Comparison of ENCODE assay signal across 14 mouse cellular contexts in the genomic region with DNA sequence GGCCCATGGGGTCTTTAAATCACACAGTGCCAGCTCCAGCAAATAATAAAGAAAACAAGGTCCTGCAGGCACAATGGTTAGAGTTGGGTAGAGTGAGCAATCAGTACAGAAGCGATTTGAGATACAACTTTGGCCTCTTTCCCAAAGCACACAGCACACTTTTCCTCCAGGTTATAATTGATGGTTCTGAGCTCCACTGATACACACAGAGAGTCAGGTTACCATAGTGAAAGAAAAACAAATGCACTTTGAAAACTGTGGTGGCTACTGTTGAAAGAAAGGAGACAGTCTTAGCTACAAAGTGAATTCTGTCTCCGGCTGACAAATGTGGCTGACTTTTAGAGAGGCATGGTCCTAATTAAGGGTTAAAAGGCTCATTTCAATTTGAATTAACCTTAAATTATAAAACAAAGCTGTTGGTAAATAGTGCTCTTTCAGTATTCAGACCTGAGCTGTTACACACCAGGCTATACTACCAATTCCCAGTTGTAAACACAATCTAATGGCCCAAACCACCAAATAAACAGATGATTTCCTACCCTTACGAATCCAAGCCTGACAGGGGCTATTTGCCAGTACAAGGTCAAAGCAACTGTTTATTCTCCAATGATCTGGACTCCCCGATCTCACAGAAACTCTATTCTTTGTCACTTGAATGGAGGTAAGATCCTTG.
A peak's percentile ranks its signal among the peaks of the same experiment; 100 is the strongest.
DNase-seq lines count a peak whose midpoint lies in the region; ATAC-seq and TF ChIP-seq lines count a peak whose summit lies in the region.
"Had no signal": no experiment of that assay in that cellular context is flagged by ENCODE, and none has a peak within 500 bp of the region (broad histone marks: within the 10 kb centered on the region; RNA-seq: fewer than 3 reads in every experiment).

No protein-coding gene starts in this region.

- no peaks in the 10 kb centered on the region for H3K27me3 ChIP-seq in lung, embryonic 14.5 days (ENCODE audit: insufficient read depth, low read length)
- H3K27me3 ChIP-seq in forebrain, postnatal 0 days (ENCODE audit: insufficient read depth, low read length), result no peaks in the 10 kb centered on the region

- H3K4me2 ChIP-seq in lung, embryonic 14.5 days, result no peak overlapping the region
- H3K4me2 ChIP-seq in forebrain, postnatal 0 days (ENCODE audit: low read depth), result no peak overlapping the region

- H3K9me3 ChIP-seq in lung, embryonic 14.5 days (ENCODE audit: low read depth, low read length), result no peaks in the 10 kb centered on the region
- no peaks in the 10 kb centered on the region for H3K9me3 ChIP-seq in forebrain, postnatal 0 days (ENCODE audit: low read length)

- no peak overlapping the region for H3K9ac ChIP-seq in lung, embryonic 14.5 days
- no peak overlapping the region for H3K9ac ChIP-seq in forebrain, postnatal 0 days

- ATAC-seq in lung, embryonic 14.5 days (ENCODE audit: insufficient read depth), result peak; percentile 21; the same call in 1 of the 2 replicates
- 0 out of 2 replicates have a peak, but pooled peaks have one; percentile 40 for ATAC-seq in forebrain, postnatal 0 days
- no peak for ATAC-seq in monocyte, adult 5-6 weeks (replicated peaks; ENCODE audit: insufficient number of reproducible peaks, low FRiP score, low TSS enrichment, poor library complexity, severe bottlenecking)
- ATAC-seq: activated CD4-positive, CD25-positive, alpha-beta regulatory T cell, adult 4 months had no signal

- TF ChIP-seq POLR2A in lung, adult 2 months (IDR thresholded peaks at IDR 0.05; ENCODE audit: borderline replicate concordance, extremely low read depth, low read depth, low read length), result no peak

- DNase-seq in lung, embryonic 14.5 days, result no peak
- DNase-seq in lung, adult 2 months, result no peak
- DNase-seq in embryo, embryonic 11 days, result peak; percentile 46
- DNase-seq in forebrain, postnatal 0 days, result peak; percentile 16
- peak; percentile 56 for DNase-seq in mesoderm, embryonic 11.5 days (ENCODE audit: low read depth, low spot score)
- no peak for DNase-seq in kidney, postnatal 25 days
- no peak for DNase-seq in cerebellum, postnatal 14 days
- DNase-seq: gastrocnemius, adult 2 months; lung, adult 18-20 months; right cerebral cortex, postnatal 25 days had no signal

- WGBS in lung, embryonic 14.5 days, result 29% methylated on average over 4 of the region's 4 CpGs
- WGBS in lung, adult 2 months, result 37% methylated on average over 4 of the region's 4 CpGs
- WGBS in forebrain, postnatal 0 days, result 24% methylated on average over 4 of the region's 4 CpGs

- TF ChIP-seq CTCF in lung, embryonic 14.5 days (IDR thresholded peaks at IDR 0.05; ENCODE audit: low read depth), result no peak
- no peak for TF ChIP-seq CTCF in lung, adult 2 months (IDR thresholded peaks at IDR 0.05; ENCODE audit: insufficient read depth, low read length)
- TF ChIP-seq CTCF in forebrain, postnatal 0 days (IDR thresholded peaks at IDR 0.05; ENCODE audit: low read depth), result no peak

- no peaks in the 10 kb centered on the region for H3K4me1 ChIP-seq in lung, embryonic 14.5 days (ENCODE audit: insufficient read depth)
- H3K4me1 ChIP-seq in lung, adult 2 months (ENCODE audit: control insufficient read depth, insufficient read depth, low read length), result no peaks in the 10 kb centered on the region
- peaks cover 7% of the 10 kb centered on the region; the same call in 1 of the 2 replicates for H3K4me1 ChIP-seq in forebrain, postnatal 0 days (ENCODE audit: insufficient read depth)

- no peaks in the 10 kb centered on the region for H3K36me3 ChIP-seq in lung, embryonic 14.5 days (ENCODE audit: insufficient read depth)
- H3K36me3 ChIP-seq in forebrain, postnatal 0 days (ENCODE audit: insufficient read depth), result no peaks in the 10 kb centered on the region
- H3K36me3 ChIP-seq: G1E had no signal

- no peak overlapping the region for H3K4me3 ChIP-seq in lung, embryonic 14.5 days (ENCODE audit: low read depth, low read length)
- no peak overlapping the region for H3K4me3 ChIP-seq in lung, adult 2 months (replicated peaks; ENCODE audit: extremely low read depth, low read depth, low read length)
- no peak overlapping the region for H3K4me3 ChIP-seq in forebrain, postnatal 0 days (ENCODE audit: low read depth, low read length)
- H3K4me3 ChIP-seq: gastrocnemius, adult 2 months had no signal

- H3K27ac ChIP-seq in lung, embryonic 14.5 days (ENCODE audit: low read depth), result no peak overlapping the region
- no peak overlapping the region for H3K27ac ChIP-seq in forebrain, postnatal 0 days (ENCODE audit: low read depth, low read length)
- H3K27ac ChIP-seq: gastrocnemius, adult 2 months; kidney, postnatal 0 days had no signal

Comparison
In these comparisons a context has a peak if more than half of its experiments do, and no peak if none do; other contexts are left out.
1. DNase-seq: peak in embryo, embryonic 11 days (single experiment), forebrain, postnatal 0 days (single experiment) and mesoderm, embryonic 11.5 days (single experiment); none in lung, embryonic 14.5 days (single experiment), lung, adult 2 months (single experiment), kidney, postnatal 25 days (0 of 2) and cerebellum, postnatal 14 days (0 of 2).